Mouse (Mus musculus) cerebellum, postnatal 36 days (tissue): ENCODE results near the gene Rnf157.
"Not testable (repeated sequence)": the region's sequence is repeated elsewhere in the genome, so short reads cannot be mapped to it uniquely, and the experiment has no call there.

Experiments used
- DNase-seq, 2 experiments: peaks; one replicate each; pipeline ENCODE4 v3.0.0; 2021 to 2022; ENCODE audit warnings: mixed read lengths in 2 of 2

Rnf157 gene

GRCm38 (mm10) chr11:116433356-116434286 lies 20.8 kb upstream of the Rnf157 start, which contains the start of gene Ubald2:
Gene Ubald2, plus strand, starts transcription at chr11:116434094.
- DNase-seq = peak; percentile 98 to 99

- no peak for DNase-seq
These were observed 19.9 kb upstream of the Rnf157 start for GRCm38 (mm10) chr11:116432593-116433355.

GRCm38 (mm10) chr11:116432127-116432526 lies 19.3 kb upstream of the Rnf157 start:
- DNase-seq = no peak

GRCm38 (mm10) chr11:116431428-116432077 lies 18.7 kb upstream of the Rnf157 start:
- DNase-seq = no peak

- no peak for DNase-seq
These were observed 18.0 kb upstream of the Rnf157 start for GRCm38 (mm10) chr11:116430723-116431427.

- DNase-seq = no peak
These were observed 17.2 kb upstream of the Rnf157 start for GRCm38 (mm10) chr11:116429862-116430613.

GRCm38 (mm10) chr11:116428872-116429859 lies 16.3 kb upstream of the Rnf157 start:
- DNase-seq = no peak

GRCm38 (mm10) chr11:116426852-116427575 lies 14.2 kb upstream of the Rnf157 start:
- DNase-seq = no peak

- DNase-seq = not testable (repeated sequence)
These were observed 13.5 kb upstream of the Rnf157 start for GRCm38 (mm10) chr11:116426328-116426727.

GRCm38 (mm10) chr11:116424621-116425407 lies 12.0 kb upstream of the Rnf157 start:
- no peak for DNase-seq

- no peak for DNase-seq
These were observed 11.2 kb upstream of the Rnf157 start for GRCm38 (mm10) chr11:116423782-116424620.

- DNase-seq = no peak
These were observed 10.4 kb upstream of the Rnf157 start for GRCm38 (mm10) chr11:116423214-116423613.

- DNase-seq = no peak
These were observed 9.7 kb upstream of the Rnf157 start for GRCm38 (mm10) chr11:116422562-116422961.

GRCm38 (mm10) chr11:116421102-116421501 lies 8.3 kb upstream of the Rnf157 start:
- no peak for DNase-seq

GRCm38 (mm10) chr11:116418841-116419462 lies 6.1 kb upstream of the Rnf157 start:
- DNase-seq = no peak

GRCm38 (mm10) chr11:116418194-116418840 lies 5.5 kb upstream of the Rnf157 start:
- DNase-seq = no peak

- DNase-seq = no peak
These were observed 4.2 kb upstream of the Rnf157 start for GRCm38 (mm10) chr11:116417054-116417453.
